Mouse (Mus musculus) small intestine, adult 2 months (tissue): ENCODE results near the gene Ncmap. TPM values are rescaled to one million over a fixed set of nuclear protein-coding genes. Genes with fewer than 3 reads are reported as not detected.
A peak's percentile ranks its signal among the peaks of the same experiment; 100 is the strongest.

Experiments
- H3K27ac ChIP-seq: fragments of 200-500 bp; 2 replicates; pipeline ENCODE4 v1.5.1; 2012; ENCODE audit warnings: low read depth, low read length, control low read depth, inconsistent platforms; ENCODE audit not compliant: insufficient read depth
- H3K27me3 ChIP-seq: fragments of 200-500 bp; 2 replicates; pipeline ENCODE4 v1.6.1; 2012; ENCODE audit warnings: mild to moderate bottlenecking, moderate library complexity, low read length, inconsistent platforms; ENCODE audit not compliant: control insufficient read depth, insufficient read depth
- H3K36me3 ChIP-seq: fragments of 200-500 bp; 2 replicates; pipeline ENCODE4 v1.6.1; 2012; ENCODE audit warnings: mild to moderate bottlenecking, low read length, control low read depth, inconsistent platforms; ENCODE audit not compliant: control insufficient read depth, insufficient read depth
- H3K4me1 ChIP-seq: fragments of 200-500 bp; 2 replicates; pipeline ENCODE4 v1.6.1; 2012; ENCODE audit warnings: low read length, inconsistent platforms, mixed read lengths; ENCODE audit not compliant: control insufficient read depth, insufficient read depth, insufficient read length
- H3K4me3 ChIP-seq: fragments of 200-500 bp; 2 replicates; pipeline ENCODE4 v1.5.1; 2012; ENCODE audit warnings: low read depth, mild to moderate bottlenecking, control low read depth, inconsistent platforms, low read length, moderate library complexity
- CTCF ChIP-seq: fragments of 200-500 bp; IDR thresholded peaks from 2 replicates; pipeline ENCODE4 v1.5.1; 2012; ENCODE audit warnings: low read depth, mild to moderate bottlenecking, control low read depth, inconsistent platforms, low read length, moderate library complexity, mixed read lengths; ENCODE audit not compliant: insufficient replicate concordance, insufficient read length; ENCODE audit errors: extremely low read depth
- POLR2A ChIP-seq: fragments of 200-500 bp; IDR thresholded peaks from 2 replicates; pipeline ENCODE4 v1.6.1; 2012; ENCODE audit warnings: low read depth, mild to moderate bottlenecking, control low read depth, inconsistent platforms, low read length, moderate library complexity
- WGBS: fragments of 180-500 bp; shearing (Covaris S2); methylation state at CpG from one replicate; pipeline ENCODE4 v1.1.7; 2018; 5-methylcytosine and 5-hydroxymethylcytosine counted together
- polyA plus RNA-seq: library from polyadenylated mRNA; depleted of rRNA; stranded (reverse); fragments of >200 nt; gene quantifications from 2 replicates; pipeline ENCODE4 v1.2.3, GENCODE M21; 2012

The Ncmap gene
- polyA plus RNA-seq, 1 experiment = 2.2 TPM

GRCm38 (mm10) chr4:135404916-135405315, 6.9 kb upstream of the Ncmap start:
- no peak for TF ChIP-seq POLR2A
- TF ChIP-seq CTCF = no peak
- WGBS = 62% methylated on average over 2 of the region's 2 CpGs
- Histone ChIP-seq H3K27me3 (no peaks in the 10 kb centered on the region), H3K36me3 (no peaks in the 10 kb centered on the region), H3K4me1 (peaks cover 2% of the 10 kb centered on the region; the same call in 1 of the 2 replicates), H3K27ac (no peak overlapping the region), H3K4me3 (no peak overlapping the region)

- Histone ChIP-seq H3K4me3 (no peak overlapping the region), H3K27me3 (no peaks in the 10 kb centered on the region), H3K27ac (no peak overlapping the region), H3K4me1 (peaks cover 2% of the 10 kb centered on the region; the same call in 1 of the 2 replicates), H3K36me3 (no peaks in the 10 kb centered on the region)
- WGBS = 81% methylated on average over 10 of the region's 10 CpGs
- no peak for TF ChIP-seq CTCF
- TF ChIP-seq POLR2A = no peak
Observed at GRCm38 (mm10) chr4:135404048-135404447, 6.0 kb upstream of the Ncmap start.

- peaks cover 13% of the 10 kb centered on the region for H3K27me3 ChIP-seq
- no peak overlapping the region for H3K4me3 ChIP-seq
- TF ChIP-seq CTCF = no peak
- TF ChIP-seq POLR2A = no peak
- peaks cover 7% of the 10 kb centered on the region for H3K4me1 ChIP-seq
- H3K36me3 ChIP-seq = no peaks in the 10 kb centered on the region
- H3K27ac ChIP-seq = no peak overlapping the region
- WGBS = 31% methylated on average over 7 of the region's 7 CpGs
Observed at GRCm38 (mm10) chr4:135401881-135402280, 3.9 kb upstream of the Ncmap start.

- no peak overlapping the region for H3K27ac ChIP-seq
- no peak for TF ChIP-seq POLR2A
- no peak for TF ChIP-seq CTCF
- H3K27me3 ChIP-seq = peaks cover 13% of the 10 kb centered on the region
- H3K4me3 ChIP-seq = peak overlapping the region; percentile 53
- peaks cover 5% of the 10 kb centered on the region; the same call in 1 of the 2 replicates for H3K4me1 ChIP-seq
- H3K36me3 ChIP-seq = no peaks in the 10 kb centered on the region
- WGBS = 6% methylated on average over 16 of the region's 16 CpGs
Observed at GRCm38 (mm10) chr4:135397551-135397950, 476 bp downstream of the Ncmap start.

- Histone ChIP-seq H3K4me1 (peaks cover 5% of the 10 kb centered on the region; the same call in 1 of the 2 replicates), H3K27ac (no peak overlapping the region), H3K27me3 (peaks cover 13% of the 10 kb centered on the region), H3K4me3 (no peak overlapping the region), H3K36me3 (no peaks in the 10 kb centered on the region)
- no peak for TF ChIP-seq POLR2A
- TF ChIP-seq CTCF = peak; percentile 17; the same call in 1 of the 2 replicates
- 96% methylated on average over 5 of the region's 5 CpGs for WGBS
Observed at GRCm38 (mm10) chr4:135396303-135396702, 1.7 kb downstream of the Ncmap start.

GRCm38 (mm10) chr4:135395375-135395774, 2.7 kb downstream of the Ncmap start:
- no peak overlapping the region for H3K27ac ChIP-seq
- H3K4me1 ChIP-seq = peaks cover 5% of the 10 kb centered on the region; the same call in 1 of the 2 replicates
- peaks cover 13% of the 10 kb centered on the region for H3K27me3 ChIP-seq
- no peak for TF ChIP-seq POLR2A
- no peak for TF ChIP-seq CTCF
- WGBS = 30% methylated on average over 4 of the region's 4 CpGs
- H3K36me3 ChIP-seq = no peaks in the 10 kb centered on the region
- no peak overlapping the region for H3K4me3 ChIP-seq

- H3K27me3 ChIP-seq = peaks cover 13% of the 10 kb centered on the region
- H3K4me3 ChIP-seq = no peak overlapping the region
- peaks cover 5% of the 10 kb centered on the region; the same call in 1 of the 2 replicates for H3K4me1 ChIP-seq
- WGBS = 72% methylated on average over 7 of the region's 7 CpGs
- no peak overlapping the region for H3K27ac ChIP-seq
- TF ChIP-seq POLR2A = no peak
- TF ChIP-seq CTCF = no peak
- H3K36me3 ChIP-seq = no peaks in the 10 kb centered on the region
Observed at GRCm38 (mm10) chr4:135394666-135395065, 3.4 kb downstream of the Ncmap start.

GRCm38 (mm10) chr4:135393381-135393780, 4.6 kb downstream of the Ncmap start:
- TF ChIP-seq CTCF = no peak
- TF ChIP-seq POLR2A = no peak
- peaks cover 5% of the 10 kb centered on the region; the same call in 1 of the 2 replicates for H3K4me1 ChIP-seq
- H3K27ac ChIP-seq = no peak overlapping the region
- H3K27me3 ChIP-seq = peaks cover 11% of the 10 kb centered on the region
- 75% methylated on average over 6 of the region's 6 CpGs for WGBS
- H3K36me3 ChIP-seq = no peaks in the 10 kb centered on the region
- H3K4me3 ChIP-seq = no peak overlapping the region
